Mouse (Mus musculus): ENCODE results near the gene Pagr1a.

DNA sequence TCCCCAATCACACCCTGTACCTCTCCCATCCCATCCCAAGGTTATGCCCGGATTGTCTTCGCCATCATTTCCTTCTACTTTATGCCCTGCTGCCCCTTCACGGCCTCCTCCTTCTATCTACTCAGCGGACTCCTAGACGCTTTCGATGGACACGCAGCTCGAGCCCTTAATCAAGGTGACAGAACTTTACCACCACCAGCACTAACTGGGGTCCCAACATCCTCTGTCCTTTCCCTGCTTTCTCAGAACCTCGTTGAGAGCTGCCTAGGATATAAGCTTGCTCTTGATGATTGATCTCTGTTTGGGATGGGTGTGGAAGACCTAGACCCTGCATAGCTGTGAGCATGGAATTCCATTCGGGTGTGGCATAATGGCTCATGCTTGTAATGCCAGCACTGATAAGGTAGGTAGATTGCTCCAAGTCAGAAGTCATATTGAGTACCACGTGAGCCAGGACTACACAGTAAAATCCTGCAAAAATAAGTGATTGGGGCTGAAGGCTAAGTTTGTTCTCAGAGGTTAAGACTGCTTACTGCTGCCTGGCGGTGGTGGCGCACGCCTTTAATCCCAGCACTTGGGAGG is 40.2 kb downstream of the Pagr1a start:
- TF ChIP-seq CTCF (IDR thresholded peaks at IDR 0.05; ENCODE audit: low read depth), result no peak
- no peak for TF ChIP-seq EP300 (IDR thresholded peaks at IDR 0.05; ENCODE audit: low read depth)
